Mouse (Mus musculus) monocyte, adult 2 months (primary cell): ENCODE data around the gene Slc24a1.
"Not testable (repeated sequence)": the region's sequence is repeated elsewhere in the genome, so short reads cannot be mapped to it uniquely, and the experiment has no call there.

ENCODE experiments used
- DNase-seq, 2 experiments: peaks; one replicate each; pipeline ENCODE4 v3.0.0; 2022; ENCODE audit warnings: low spot score in 2 of 2, low read depth in 1 of 2

The Slc24a1 gene

DNA sequence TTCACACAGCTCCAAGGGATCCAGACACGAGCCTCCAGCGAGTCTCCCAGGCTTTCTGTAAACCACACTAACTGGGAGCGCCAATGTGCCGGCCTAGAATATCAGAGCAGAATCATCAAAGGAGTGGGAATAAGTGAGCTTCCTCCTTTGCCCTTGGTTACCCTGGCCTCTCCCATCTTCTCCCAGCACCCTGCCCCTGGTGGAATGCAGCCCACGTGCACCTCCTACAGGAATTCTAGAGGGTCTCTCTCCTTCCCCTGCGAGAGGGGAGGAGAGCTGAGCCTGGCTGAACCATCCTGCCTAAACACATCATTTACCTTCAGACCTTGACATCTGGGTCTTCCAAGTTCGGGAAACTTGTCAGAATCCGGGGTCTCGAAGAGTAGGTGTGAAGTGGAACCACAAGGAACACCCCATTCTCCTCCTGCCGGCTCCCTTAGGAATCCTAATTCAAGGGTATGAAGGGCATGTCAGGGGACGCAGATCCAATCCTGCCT, at the start of gene Slc24a1:
TSS of gene Slc24a1 (minus strand) at position 447 of the 497 bp plus-strand sequence.
- DNase-seq = no peak

DNA sequence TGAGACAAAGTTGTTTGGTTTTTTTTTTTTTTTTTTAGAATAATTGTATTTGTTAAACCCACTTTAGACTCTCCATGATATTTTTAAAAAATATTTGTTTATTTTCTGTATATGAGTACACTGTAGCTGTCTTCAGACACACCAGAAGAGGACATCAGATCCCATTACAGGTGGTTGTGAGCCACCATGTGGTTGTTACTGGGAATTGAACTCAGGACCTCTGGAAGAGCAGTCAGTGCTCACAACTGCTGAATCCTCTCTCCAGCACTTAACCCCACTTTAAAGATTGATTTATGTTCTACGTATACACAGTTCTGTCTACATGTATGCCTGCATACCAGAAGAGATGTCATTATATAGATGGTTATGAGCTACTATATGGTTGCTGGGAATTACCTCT, 44.1 kb upstream of the Slc24a1 start:
- DNase-seq = not testable (repeated sequence)

DNA sequence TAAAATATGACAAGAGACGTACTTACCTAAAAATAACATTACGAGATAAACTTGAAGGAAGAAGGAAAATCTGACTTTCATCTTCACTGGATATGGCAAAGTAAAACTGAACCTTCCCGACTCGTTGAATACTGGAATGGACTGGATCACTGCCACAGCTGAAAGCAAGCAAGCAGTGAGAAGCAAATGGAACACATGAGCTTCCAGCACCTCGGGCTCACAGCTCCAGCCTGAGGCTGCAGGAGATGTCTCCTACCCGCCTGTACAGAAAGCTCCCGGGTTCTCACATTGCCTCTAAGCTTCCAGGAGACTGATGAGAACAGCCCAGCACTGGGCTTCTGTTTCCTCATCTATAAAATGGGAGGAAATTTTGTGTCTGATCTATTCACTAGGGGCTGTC, 38.9 kb upstream of the Slc24a1 start:
- DNase-seq = no peak

DNA sequence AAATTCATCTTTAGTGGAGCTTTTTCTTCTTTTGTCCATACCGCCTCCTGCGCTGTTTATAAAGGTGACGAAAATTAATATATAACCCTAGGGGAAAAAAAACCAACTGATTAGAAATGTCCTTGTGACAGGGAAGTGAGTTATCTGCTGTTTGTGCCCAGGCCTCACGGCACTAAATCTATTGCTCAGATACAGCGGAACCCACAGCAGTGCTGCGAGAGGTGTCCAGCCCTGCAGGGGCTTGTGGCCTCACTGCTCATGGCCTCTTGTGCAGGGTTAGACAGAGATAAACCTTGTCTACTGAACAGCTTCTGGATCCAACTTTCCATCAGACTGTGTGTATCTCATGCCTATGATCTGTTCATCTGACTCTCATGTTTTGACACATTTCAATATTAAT, 37.0 kb upstream of the Slc24a1 start:
- no peak for DNase-seq

DNA sequence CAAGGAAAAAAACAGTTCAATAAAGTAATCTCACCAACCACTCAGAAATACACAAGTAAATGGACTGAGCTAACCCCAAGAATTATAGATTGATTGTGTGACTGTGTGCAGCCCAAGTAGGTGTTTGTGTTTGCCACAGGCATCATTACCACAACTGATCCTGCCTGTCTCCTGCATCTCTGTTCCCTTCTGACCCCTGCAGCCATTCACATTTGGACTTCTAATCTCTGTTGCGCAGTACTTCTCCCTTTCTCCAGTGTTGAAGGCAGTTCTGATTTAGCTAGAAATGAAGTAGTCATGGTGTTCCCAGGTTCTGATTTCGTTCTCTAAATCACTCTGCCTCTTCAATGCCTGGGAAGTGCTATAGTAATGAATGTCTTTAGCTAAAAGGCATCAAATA, 36.2 kb upstream of the Slc24a1 start:
- no peak for DNase-seq

DNA sequence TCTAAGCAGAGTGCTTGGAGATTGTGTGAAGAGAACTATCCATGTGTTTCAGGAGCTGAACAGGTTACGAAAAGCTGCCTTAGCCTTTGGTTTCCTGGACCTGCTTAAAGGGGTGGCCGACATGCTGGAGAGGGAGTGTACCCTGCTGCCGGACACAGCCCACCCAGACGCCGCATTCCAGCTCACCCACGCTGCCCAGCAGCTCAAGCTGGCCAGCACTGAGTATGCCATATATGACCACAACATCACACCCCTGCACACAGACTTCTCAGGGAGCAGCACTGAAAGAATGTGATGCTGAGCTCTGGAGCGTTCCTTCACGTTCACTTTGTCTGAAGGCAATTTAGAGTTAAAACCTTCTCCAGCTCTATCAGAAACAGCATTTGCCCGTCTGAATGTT, 34.4 kb upstream of the Slc24a1 start:
- no peak for DNase-seq

DNA sequence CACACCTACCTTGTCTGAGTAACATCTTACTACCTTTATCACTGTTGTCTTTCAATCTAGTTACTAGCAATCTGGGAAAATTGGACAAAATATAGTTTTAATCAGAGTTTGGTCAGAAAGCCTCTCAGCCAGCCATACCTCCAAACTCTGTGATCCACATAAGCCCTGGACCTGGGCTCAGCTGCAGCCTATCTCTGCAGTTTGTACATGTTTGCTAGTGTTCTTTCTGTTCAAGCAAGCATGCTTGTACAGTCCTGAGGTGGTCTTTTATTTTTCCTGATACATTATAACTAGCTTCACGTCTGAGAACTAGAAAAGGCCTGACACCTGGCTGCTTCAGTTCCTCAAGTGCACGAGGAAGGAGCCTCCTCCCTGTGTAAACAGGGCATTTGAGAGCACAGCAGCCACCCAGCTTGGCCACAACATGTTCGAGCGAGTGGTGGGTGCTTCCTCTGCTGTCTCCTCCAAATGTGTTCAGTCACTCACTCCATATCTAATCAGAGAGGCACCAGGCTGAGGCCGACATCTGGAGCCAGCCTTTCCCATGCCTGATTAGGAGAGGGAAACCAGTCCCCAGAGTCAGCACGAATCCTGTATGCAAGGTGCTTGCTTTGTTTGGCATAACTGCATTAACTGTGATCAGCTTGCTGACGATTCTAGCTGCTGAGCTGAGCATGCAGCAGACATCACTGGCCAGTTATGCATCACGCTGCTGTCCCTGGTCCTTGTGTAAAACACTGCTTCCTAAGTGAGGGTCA, 33.8 kb upstream of the Slc24a1 start:
- DNase-seq = no peak

DNA sequence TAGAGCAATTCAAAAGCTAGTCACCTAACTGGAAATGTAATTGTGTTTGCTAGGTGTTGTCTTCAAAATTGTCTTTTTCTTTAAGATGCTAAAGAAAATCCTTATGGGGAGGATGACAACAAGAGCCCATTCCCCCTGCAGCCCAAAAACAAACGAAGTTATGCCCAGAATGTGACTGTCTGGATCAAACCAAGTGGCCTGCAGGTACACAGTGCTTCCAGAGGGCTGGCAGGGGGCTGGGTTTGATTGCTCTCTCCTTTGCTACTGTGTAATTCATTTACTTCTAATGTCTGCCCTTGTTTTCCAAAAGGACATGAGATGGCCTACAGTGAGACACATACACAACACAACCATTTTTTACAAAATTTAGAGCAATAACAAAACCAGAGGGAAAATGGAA, 30.5 kb upstream of the Slc24a1 start:
- no peak for DNase-seq

DNA sequence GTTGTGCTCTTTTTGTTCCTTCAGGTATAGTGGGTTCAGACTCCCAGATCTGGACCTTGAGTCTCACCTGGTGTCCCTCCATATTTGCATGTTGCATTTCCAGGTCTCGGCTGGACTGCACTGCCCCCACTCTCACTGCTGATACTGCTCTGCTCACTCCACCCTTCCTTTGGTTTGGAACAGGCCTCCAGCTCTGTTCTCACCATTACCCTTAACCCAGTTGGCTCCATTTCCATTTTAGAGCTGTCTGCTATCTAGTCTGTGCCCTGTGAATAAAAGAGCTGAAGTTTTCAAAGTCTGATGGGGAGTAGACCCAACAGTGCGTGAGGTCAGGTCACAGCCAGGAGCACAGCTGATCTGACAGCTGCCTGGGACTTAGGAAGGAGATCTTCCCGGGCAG, 29.1 kb upstream of the Slc24a1 start:
- DNase-seq = no peak

DNA sequence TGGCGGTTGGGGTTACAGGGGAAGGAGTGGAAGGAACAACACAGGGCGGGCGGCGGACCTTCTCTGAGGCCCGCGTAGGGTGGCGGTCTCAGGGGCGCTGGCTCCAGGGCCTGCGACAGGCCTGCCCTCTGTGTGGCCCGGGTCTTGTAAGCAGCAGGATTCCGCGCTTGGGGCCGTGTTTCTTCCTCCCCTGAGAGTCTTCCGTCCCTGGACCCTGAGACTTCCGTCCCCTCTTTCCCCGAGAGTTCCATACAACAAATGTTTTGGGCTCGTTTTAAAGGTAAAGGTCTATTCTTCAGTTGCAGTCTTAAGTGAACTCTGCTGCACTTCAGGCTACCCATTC, 9.5 kb upstream of the Slc24a1 start:
- DNase-seq = no peak

DNA sequence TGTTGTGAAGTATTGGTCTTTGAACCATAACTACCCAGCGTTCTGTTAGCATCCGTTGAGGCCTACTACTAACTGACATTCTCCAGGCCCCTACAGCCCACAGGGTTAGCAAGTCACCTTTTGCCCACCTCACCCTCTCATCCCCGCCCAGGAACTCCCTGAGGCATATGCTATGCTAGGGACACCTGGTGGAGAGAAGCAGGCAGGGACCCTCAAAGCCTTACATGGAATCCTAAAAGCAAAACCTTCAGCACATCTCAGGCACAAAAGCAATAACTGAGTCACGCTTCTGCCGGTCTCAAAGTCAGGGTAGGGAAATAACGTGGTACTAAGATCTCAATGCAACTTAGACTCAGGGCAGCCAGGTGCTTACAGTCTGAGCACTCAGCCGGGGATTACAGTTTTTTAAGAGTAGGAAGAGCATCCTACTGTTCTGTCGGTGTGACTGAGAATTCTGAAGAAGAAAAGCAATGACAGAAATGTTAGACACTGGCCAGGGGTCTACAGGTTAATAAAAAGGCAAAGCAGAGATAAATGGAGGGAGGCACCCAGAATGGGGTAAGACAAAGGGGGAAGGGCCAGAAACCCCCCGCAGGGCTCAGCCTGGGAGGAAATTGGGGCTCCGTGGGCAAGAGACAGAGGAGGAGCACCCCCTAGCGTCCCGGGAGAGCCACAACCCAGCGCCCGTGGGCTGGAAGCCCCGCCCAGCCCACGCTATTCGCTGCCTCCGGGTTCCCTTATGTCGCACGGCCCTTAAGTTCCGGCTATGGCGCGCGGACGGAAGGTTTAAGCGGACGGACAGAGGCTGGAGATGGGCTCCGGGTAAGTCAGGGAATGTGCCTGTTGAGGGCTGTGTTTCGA, 8.9 kb upstream of the Slc24a1 start, which contains the start of gene Ints14:
TSS of gene Ints14 (plus strand) at position 789 of the 861 bp plus-strand sequence.
- peak; percentile 89 to 93 for DNase-seq

DNA sequence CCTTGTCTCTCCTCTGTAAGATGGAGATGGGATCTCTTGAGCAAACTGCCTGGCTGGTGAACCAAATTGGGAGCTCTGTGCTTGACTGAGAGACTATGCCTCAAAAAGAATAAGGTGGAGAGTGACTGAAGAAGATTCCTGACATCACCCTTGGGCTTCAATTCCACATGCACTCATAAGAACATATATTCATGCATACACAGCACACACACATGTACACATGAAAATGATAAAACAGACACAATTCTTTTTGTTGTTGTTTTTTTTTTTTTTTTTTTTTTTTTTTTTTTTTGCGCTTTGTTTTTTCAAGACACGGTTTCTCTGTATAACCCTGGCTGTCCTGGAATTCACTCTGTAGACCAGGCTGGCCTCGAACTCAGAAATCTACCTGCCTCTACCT, 5.9 kb upstream of the Slc24a1 start:
- no peak for DNase-seq

DNA sequence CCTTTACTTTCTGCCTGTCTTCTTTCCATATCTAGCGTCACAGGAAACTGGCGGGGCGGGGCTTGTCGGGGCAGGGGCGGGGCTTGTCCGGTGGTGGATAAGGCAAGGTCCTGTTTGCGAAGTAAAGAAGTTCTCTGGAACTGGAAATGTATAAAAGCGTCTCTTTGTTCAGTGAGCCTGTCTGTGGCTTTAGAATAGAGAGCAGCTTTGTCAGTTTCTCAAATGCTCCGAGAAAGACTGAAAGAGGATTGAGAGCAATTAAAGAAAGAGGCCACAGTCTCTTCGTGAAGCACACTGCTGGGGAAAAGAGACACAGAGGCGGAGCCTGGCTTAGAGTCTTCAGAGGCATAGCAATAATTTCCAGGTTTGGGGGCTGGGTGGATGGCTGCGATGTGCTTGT, 4.9 kb upstream of the Slc24a1 start:
- no peak for DNase-seq

DNA sequence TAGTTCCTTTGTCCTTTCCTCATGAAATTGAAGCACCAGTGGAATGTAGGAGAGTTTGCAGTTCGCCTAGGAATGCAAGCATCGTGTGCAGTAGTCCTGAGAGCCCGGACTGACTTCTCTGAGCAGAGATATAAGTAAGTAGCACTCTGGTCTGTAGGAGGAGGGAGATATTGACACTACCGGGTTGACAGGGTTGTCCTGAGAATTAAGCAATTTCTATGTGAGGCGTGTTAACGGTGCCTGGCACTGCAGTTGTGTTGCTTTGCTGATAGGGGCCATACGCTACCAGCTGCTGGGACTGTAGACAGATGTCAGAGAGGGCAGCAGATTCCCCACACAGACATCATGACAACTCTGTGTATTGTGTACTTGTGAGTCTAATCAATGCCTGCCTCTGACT, 1.8 kb upstream of the Slc24a1 start:
- DNase-seq = no peak

DNA sequence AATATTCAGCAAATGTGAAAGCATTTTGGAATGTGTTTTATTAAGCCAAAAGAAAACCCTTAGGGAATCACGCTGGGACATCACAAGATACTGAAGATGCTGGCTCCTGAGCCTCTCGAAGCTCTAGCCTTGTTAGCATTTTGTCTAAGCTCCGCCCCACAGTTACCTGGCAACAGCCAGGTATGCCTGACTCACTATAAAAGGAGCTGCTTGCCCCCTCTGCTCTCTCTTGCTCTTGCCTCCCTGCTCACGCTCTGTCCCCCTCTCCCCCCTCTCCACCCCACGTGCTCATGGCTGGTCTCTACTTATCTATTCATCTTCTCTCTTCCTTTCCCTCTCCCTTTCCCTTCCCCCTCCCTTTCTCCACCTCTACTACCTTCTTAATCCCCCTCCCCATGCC, 648 bp upstream of the Slc24a1 start:
- DNase-seq = no peak

DNA sequence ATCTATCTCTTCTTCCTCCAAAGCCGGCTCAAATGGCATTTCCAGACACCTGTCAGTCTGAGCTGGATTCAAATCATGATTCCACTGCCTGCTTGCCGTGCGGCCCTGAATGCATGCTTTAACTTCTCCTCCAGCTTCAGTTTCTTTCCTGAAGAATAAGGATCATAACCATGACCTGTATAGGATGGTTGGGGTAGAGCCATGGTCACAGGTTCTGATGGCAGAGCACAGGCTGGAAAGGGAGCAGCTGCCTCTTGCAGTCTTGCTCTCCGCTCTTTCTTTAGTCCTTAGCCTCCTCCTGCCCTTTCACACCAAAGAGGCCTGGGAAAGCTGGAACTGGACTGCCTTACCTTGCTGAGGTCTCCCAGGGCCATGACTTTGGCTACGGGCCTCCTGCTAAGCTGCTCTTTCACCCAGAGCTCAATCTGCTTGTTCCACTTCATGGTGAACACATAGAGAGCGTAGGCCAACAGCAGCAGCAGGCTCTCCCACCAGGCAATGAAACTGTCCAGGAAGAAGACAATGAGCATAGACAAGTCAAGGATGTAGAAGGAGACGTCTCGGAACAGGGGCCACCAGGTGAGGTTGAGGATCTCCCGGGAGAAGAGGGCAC, 3.8 kb downstream of the Slc24a1 start:
- no peak for DNase-seq

DNA sequence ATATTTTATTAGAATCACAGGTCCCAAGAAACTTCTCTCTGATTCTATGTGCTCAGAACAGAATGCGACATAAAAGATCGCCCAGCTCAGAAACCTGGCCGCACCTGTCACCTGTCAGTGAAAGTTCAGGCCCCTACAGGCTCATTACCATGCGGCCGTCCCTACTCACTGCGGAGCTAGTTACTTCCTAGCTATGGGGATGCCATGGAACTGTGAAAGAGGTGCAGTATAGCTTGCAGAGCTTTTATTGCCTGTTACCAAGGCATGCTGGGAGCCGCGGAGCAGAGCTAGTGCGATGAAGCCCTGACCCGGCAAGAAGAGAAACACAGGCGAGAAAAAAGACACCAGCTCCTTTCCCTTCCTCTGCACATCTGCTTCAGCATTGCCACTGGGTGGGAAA, 7.4 kb downstream of the Slc24a1 start:
- DNase-seq = no peak

DNA sequence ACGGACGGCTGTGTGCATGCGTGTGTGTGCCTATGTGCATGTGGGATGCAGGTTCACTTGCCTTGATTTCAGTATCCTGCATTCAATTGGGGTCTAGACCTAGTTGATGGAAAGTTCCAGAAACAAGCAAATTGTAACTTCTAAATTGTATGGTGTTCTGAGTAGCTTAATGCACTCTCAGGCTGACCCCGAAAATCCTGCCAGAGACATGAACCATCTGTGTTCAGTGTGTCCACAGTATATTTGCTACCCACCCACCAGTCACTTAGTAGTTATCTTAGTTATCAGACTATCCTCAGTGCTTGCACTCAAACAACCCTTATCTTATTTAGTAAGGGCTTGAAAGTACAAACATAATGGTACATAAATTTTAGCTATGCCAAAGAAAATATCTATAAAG, 9.8 kb downstream of the Slc24a1 start:
- no peak for DNase-seq

DNA sequence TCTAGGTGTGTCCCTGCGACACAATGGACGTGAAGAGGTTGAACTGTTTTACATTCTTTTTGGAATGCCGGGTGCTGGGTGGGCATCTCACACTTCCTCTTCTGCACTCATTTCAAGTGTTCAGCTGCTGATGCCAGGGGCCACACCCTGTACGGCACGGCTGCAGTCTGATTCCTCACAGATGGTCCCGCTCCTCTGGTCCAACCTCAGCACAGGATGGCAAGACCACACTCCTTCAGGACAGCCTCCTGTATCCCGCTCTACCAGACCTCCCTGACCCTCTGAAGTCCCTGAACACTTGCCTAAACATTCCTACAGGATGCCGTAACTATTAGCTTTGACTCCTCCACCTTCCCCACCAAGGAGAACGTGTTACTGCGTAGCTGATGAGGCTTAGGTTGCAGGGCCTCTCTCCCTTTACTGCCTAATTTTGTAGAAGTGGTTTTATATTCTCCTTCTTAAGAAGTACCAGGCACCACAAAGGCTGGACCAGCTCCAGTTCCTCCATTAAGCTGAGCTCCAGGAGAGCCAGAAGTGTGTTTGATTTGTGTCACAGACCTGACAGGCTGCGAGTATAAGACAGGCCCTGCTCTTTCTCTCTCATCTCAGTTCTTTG, 10.6 kb downstream of the Slc24a1 start:
- no peak for DNase-seq

DNA sequence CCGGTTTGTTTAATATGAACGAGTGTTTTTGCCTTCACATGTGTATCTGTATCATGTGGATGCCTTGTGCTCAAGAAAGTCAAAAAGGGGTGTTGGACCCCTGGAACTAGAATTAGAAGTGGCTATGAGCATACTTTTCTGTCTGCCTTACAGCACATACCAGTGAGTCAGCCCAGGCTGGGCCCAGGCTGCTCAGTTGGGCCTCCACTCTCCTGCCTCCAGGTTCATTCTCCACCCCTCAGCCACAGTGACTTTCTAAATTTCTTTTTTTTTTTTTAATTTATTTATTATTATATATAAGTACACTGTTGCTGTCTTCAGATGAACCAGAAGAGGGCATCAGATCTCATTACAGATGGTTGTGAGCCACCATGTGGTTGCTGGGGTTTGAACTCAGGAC, 11.6 kb downstream of the Slc24a1 start:
- no peak for DNase-seq

DNA sequence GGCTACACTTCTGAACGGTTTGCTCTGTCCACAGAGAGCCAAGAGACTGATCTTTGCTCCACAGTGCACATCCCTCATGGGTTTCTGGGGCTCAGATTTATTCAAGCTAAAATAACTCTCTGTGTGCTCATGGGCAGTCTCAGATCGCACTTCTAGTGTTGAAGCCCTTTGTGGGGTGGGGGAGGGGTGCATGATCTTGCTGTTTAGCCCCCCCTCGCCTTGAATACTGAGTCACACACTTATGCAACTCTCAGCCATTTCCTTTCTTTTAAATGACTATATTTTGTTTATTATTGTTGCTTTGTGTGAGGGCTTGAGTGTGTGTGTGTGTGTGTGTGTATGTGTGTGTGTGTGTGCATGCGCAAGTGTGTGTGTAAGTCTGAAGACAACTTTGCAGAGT, 12.1 kb downstream of the Slc24a1 start:
- DNase-seq = no peak

DNA sequence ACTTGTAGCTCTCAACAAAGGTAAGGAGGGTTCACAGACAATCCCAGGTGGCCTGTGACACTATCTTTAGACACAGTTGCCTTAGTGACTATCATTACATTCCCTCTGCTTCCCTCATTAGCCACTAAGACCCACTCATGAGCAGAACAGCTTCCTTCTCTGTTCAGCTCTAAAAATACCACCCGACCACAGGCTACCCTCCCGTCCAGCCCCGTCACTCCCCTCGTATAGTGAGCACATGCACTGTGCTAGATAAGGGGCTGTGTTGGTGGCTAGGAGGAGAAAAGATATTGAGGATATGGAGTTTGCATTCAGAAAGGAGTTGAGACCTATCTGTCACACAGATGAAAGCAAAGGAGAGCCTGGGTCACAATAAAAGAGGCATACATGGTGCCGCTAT, 12.9 kb downstream of the Slc24a1 start:
- DNase-seq = no peak
